Mouse (Mus musculus) limb, embryonic 15.5 days (tissue): ENCODE measurements around the gene Hcfc1r1. TPM values are rescaled to one million over a fixed set of nuclear protein-coding genes. Genes with fewer than 3 reads are reported as not detected.
A peak's percentile ranks its signal among the peaks of the same experiment; 100 is the strongest.

ENCODE experiments used
- ATAC-seq: fragments of 200-750 bp; cut with Nextera tagmentation; 2 replicates; pipeline ENCODE4 v1.8.0; 2017; ENCODE audit warnings: low read depth, moderate TSS enrichment; ENCODE audit not compliant: insufficient number of reproducible peaks, low FRiP score, low TSS enrichment
- H3K27ac ChIP-seq: fragments of 300-500 bp; sonication (generic); 2 replicates; pipeline ENCODE4 v1.5.1; 2015; ENCODE audit warnings: moderate library complexity, mild to moderate bottlenecking, inconsistent platforms
- H3K27me3 ChIP-seq: fragments of 300-500 bp; sonication (generic); 2 replicates; pipeline ENCODE4 v1.6.1; 2015; ENCODE audit warnings: inconsistent platforms
- H3K36me3 ChIP-seq: fragments of 300-500 bp; sonication (generic); 2 replicates; pipeline ENCODE4 v1.6.1; 2015; ENCODE audit warnings: inconsistent platforms
- H3K4me1 ChIP-seq: fragments of 300-500 bp; sonication (generic); 2 replicates; pipeline ENCODE4 v1.6.1; 2015; ENCODE audit warnings: inconsistent platforms
- H3K4me2 ChIP-seq: fragments of 300-500 bp; sonication (generic); 2 replicates; pipeline ENCODE4 v1.6.1; 2015; ENCODE audit warnings: mild to moderate bottlenecking, inconsistent platforms
- H3K4me3 ChIP-seq: fragments of 300-500 bp; sonication (generic); 2 replicates; pipeline ENCODE4 v1.5.1; 2015; ENCODE audit warnings: mild to moderate bottlenecking, inconsistent platforms
- H3K9ac ChIP-seq: fragments of 300-500 bp; sonication (generic); 2 replicates; pipeline ENCODE4 v1.6.1; 2015; ENCODE audit warnings: inconsistent platforms
- H3K9me3 ChIP-seq: fragments of 300-500 bp; sonication (generic); 2 replicates; pipeline ENCODE4 v1.6.1; 2016; ENCODE audit warnings: inconsistent platforms
- WGBS: fragments of 180-500 bp; shearing (Covaris S2); methylation state at CpG from one replicate; pipeline ENCODE4 v1.1.7; 2015; 5-methylcytosine and 5-hydroxymethylcytosine counted together
- polyA plus RNA-seq: library from polyadenylated mRNA; unstranded; fragments of >200 nt; fragmentation: Nextera tagmentation; extraction: Ambion mirVana; gene quantifications from 2 replicates; pipeline ENCODE4 v1.2.1, GENCODE M21; 2015

The Hcfc1r1 gene
- polyA plus RNA-seq, 1 experiment from 2014 or later = 84.2 TPM

DNA sequence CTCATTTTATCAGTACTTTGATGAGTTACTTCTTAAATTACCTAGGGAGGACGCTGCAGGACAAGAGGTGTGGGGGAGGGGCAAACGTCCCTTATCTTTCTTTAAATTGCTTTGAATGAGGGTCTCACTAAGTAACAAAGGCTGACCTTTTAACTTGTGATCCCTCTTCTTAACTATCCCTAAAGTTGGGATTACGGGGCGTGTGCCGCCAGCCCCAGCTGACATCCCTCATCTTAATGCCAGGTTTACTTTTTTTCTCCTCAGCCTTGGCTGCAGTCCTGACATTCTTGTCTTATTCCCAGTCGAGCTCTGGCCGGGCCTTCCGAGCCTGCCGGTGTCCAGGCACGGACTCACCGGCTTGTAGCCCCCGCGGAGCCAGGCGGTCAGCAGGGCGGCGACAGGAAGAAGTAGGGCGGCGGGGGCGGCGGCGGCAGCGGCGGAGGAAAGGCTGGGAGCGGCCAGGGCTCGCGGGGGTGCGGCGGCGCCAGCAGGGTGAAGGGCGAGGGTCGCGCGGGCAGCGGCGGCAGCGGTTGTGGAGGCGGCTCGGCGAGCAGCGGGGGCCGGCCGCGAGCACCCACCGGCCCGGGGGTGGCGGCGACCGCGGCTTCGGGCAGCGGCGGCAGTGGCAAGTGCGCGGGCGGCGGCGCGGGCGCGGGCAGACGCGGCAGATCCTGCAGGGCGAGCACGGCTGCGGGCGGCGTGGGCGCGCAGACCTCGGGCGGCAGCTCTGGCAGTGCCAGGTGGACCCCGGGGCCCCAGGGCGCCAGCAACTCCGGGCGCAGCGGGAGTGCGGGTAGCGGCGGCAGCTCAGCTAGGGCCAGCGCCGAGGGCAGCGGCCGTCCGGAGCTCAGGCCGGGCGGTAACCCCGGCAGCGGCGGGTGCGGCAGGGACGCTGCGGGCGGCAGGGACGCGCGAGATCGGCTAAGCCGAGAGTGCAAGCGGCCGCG, 26.0 kb downstream of the Hcfc1r1 start:
- WGBS = 1% methylated on average over 85 of the region's 101 CpGs
- Histone ChIP-seq H3K9me3 (no peaks in the 10 kb centered on the region), H3K4me3 (peak overlapping the region; percentile 60), H3K4me2 (peak overlapping the region; percentile 100), H3K9ac (peak overlapping the region; percentile 33), H3K27me3 (peaks cover 41% of the 10 kb centered on the region), H3K36me3 (no peaks in the 10 kb centered on the region), H3K4me1 (peaks cover 13% of the 10 kb centered on the region), H3K27ac (no peak overlapping the region)
- ATAC-seq = peak; percentile 35; the same call in 1 of the 2 replicates

DNA sequence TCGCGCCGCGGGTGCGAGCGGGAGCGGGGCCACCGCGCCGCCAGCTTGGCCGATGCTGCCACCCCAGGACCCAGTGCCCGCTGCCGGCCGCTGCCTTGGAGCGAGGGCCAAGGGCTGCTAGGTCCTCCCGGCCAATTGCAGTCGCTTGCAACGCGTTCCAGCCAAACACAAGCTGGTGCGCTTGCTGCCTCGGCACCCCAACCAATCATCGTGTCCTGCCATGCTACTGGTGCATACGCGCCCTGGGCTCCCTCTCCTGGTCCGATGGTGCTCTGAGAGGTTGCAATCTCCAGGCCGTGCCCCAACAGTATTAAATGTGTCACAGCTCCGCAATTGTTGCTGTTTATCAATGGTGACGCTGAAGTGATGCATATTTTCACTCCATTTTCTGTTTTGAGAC, 26.7 kb downstream of the Hcfc1r1 start:
- peak overlapping the region; percentile 100 for H3K4me2 ChIP-seq
- peak; percentile 85 for ATAC-seq
- H3K9me3 ChIP-seq = no peaks in the 10 kb centered on the region
- WGBS = under 1% methylated on average over 25 of the region's 28 CpGs
- H3K9ac ChIP-seq = peak overlapping the region; percentile 33; the same call in 1 of the 2 replicates
- no peak overlapping the region for H3K27ac ChIP-seq
- peak overlapping the region; percentile 60 for H3K4me3 ChIP-seq
- H3K27me3 ChIP-seq = peaks cover 41% of the 10 kb centered on the region
- H3K4me1 ChIP-seq = peaks cover 16% of the 10 kb centered on the region
- no peaks in the 10 kb centered on the region for H3K36me3 ChIP-seq

DNA sequence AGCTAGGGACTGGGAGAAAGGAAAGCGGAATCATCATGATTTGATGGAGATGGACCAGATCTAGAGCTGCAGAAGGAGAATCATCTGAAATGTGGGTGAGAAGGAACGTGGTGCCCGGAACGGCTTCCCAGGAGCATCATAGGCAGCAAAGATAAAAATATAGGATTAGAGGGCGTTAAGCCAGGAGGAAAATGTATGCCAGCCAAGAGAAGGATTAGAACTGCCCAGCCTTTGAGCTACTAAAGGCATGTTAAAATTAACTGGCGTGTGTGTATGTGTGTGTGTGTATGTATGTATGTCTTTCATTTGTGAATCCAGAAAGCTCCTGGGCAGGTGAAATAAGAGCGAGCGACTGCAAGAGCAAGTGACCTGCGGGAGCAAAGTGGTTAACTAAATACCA, 29.9 kb downstream of the Hcfc1r1 start:
- Histone ChIP-seq H3K4me3 (no peak overlapping the region), H3K4me1 (peaks cover 21% of the 10 kb centered on the region), H3K4me2 (no peak overlapping the region), H3K36me3 (no peaks in the 10 kb centered on the region), H3K27me3 (peaks cover 38% of the 10 kb centered on the region), H3K27ac (no peak overlapping the region), H3K9ac (no peak overlapping the region), H3K9me3 (no peaks in the 10 kb centered on the region)
- 86% methylated on average over 9 of the region's 9 CpGs for WGBS
- no peak for ATAC-seq

DNA sequence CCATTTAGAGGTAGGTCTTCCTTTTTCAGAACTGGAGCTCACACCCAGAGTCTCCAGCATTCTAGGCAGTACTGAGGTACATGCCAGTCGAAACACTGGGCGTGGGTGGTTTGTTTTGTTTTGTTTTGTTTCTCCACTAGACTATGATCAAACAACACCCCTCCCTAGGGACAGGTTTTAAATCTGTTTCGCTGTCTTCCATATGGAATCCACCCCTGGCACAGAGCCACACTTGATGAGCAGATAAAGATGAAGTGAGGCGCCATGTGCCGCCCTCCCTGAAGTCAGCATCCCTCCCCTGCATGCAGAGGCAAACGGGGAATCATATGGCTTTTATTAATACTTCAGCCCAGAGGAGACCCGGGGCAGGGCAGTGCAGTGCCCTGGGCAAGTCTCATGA, 31.3 kb downstream of the Hcfc1r1 start:
- no peaks in the 10 kb centered on the region for H3K36me3 ChIP-seq
- H3K27ac ChIP-seq = no peak overlapping the region; the same call in 1 of the 2 replicates
- peaks cover 15% of the 10 kb centered on the region for H3K4me1 ChIP-seq
- no peak overlapping the region for H3K4me3 ChIP-seq
- H3K9ac ChIP-seq = no peak overlapping the region
- WGBS = 22% methylated on average over 7 of the region's 7 CpGs
- no peak for ATAC-seq
- H3K27me3 ChIP-seq = peaks cover 24% of the 10 kb centered on the region
- H3K4me2 ChIP-seq = no peak overlapping the region
- no peaks in the 10 kb centered on the region for H3K9me3 ChIP-seq

DNA sequence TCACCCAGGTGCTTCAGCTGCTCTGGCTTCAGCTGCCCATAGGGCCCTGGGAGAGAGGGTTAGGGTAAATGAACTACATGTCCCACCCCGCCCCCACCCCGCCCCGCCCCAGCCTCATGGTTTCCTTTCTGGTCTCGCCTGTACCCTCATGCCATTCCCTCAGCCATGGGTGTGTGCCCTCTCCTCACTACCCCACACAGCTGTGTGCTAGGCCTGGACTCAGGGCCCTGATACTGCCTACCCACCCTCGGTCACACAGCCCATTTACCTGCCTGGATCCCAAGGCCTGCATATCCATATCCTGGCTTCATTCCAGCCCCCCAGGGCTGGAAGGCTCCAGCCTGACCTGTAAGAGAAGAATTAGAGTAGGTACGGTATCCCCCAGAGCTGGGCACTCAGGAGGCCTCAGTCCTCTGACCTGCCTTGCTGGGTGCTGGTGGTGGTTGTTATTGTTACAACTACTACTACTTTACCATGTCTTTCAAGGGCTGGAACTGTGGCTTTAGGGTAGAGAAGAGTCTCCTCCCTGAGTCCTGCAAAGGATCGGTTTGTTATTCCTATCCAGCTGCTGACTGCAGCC, 32.2 kb downstream of the Hcfc1r1 start:
- no peak overlapping the region for H3K9ac ChIP-seq
- no peaks in the 10 kb centered on the region for H3K36me3 ChIP-seq
- WGBS = 72% methylated on average over 7 of the region's 7 CpGs
- H3K9me3 ChIP-seq = no peaks in the 10 kb centered on the region
- peaks cover 8% of the 10 kb centered on the region for H3K4me1 ChIP-seq
- no peak overlapping the region for H3K4me3 ChIP-seq
- H3K27me3 ChIP-seq = peaks cover 16% of the 10 kb centered on the region
- no peak overlapping the region for H3K27ac ChIP-seq
- ATAC-seq = 0 out of 2 replicates have a peak, but pooled peaks have one; percentile 31
- no peak overlapping the region for H3K4me2 ChIP-seq

DNA sequence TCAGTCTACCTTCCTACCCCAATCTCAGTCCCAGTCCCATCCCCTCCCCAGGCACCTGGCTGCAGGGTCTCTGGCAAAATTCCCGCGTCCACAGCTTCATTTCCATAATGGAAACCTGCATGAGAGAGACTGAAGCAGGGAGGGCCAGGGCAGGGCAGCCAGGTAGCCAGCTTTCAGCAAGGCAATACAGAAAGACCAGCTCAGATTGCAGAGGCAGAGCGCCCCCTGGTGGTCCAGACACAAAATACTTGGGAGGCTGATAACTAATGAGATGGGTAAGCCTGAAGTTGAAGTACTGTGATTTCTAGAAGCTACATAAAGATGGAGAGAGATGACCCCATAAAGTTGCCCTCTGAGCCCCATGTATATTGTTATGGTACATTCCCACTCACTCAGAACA, 32.8 kb downstream of the Hcfc1r1 start:
- ATAC-seq = no peak
- 6% methylated on average over 3 of the region's 3 CpGs for WGBS
- Histone ChIP-seq H3K9ac (no peak overlapping the region), H3K27me3 (peaks cover 10% of the 10 kb centered on the region; the same call in 1 of the 2 replicates), H3K4me1 (peaks cover 8% of the 10 kb centered on the region), H3K27ac (no peak overlapping the region), H3K36me3 (no peaks in the 10 kb centered on the region), H3K4me3 (no peak overlapping the region), H3K4me2 (no peak overlapping the region), H3K9me3 (no peaks in the 10 kb centered on the region)

DNA sequence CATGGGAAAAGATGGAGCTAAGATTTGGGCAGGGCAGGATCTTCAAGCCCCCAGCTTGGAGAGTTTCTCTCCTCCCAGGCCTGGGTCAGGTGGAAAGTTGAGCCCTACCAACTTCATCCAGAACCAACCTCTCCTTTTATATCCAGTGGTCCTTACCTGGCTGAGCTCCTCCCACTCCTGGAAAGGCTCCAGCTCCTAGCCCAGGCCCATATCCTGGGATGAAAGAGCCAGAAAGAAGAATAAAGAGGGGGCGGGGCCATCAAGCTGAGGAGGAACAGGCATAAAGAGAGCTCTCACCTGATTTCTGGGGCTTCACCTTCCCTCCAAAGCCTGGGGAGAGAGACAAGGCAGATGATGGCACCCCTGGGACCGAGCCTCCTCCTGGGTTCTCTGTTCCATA, 43.6 kb downstream of the Hcfc1r1 start:
- Histone ChIP-seq H3K4me3 (no peak overlapping the region), H3K4me1 (0 out of 2 replicates have a peak, but pooled peaks cover 3% of the 10 kb centered on the region)
- ATAC-seq = no peak

DNA sequence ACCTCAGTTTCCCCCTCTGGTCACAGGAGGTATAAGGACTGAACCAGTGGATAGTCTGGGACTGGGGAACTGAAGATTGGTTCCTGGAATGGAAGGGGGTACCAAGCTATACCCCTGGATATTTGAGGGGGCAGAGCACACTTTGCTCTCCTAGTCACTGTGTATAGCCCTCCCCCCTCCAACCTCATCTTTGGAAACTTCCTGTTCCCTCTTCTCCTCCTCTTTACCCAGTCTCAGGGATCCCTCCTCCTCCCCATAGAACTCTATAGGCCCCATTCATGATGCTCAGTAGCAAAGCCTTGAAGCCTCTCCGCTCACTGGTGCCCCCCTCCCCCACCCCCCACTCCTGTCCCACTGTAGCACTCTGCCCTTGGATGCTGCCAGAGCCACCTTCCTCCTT, 46.1 kb downstream of the Hcfc1r1 start:
- no peak for ATAC-seq
- no peaks in the 10 kb centered on the region for H3K36me3 ChIP-seq
- no peaks in the 10 kb centered on the region for H3K9me3 ChIP-seq
- H3K4me2 ChIP-seq = no peak overlapping the region
- H3K27me3 ChIP-seq = 0 out of 2 replicates have a peak, but pooled peaks cover 2% of the 10 kb centered on the region
- no peak overlapping the region for H3K9ac ChIP-seq
- WGBS = 20% methylated on average over 1 of the region's 1 CpGs
- no peak overlapping the region for H3K27ac ChIP-seq
- no peak overlapping the region for H3K4me3 ChIP-seq
- 0 out of 2 replicates have a peak, but pooled peaks cover 3% of the 10 kb centered on the region for H3K4me1 ChIP-seq

More for the DNA sequence above, 43.6 kb downstream of the Hcfc1r1 start:
- Histone ChIP-seq H3K27ac (no peak overlapping the region), H3K9ac (no peak overlapping the region), H3K9me3 (no peaks in the 10 kb centered on the region), H3K27me3 (0 out of 2 replicates have a peak, but pooled peaks cover 2% of the 10 kb centered on the region), H3K36me3 (no peaks in the 10 kb centered on the region), H3K4me2 (no peak overlapping the region)
- 59% methylated on average over 2 of the region's 2 CpGs for WGBS

DNA sequence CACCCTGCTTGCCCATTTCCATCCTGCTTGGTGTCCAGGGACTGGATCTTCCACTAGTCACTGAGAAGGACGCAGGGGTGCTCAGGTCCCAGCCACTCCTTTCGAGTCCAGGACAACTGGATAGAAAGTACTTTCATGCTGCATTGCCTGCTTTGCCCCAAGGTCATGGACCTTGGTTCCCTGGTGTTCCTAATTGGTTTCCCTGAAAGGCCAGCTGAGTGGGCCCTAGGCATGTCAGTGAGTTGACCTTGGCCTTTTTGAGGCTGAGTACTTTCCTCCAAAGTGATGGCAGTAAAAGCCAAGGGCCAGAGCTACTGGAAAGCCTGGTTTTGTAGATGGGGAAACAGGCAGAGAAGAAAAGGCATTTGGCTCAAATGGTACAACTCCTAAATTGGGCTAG, 48.5 kb downstream of the Hcfc1r1 start:
- no peak overlapping the region for H3K9ac ChIP-seq
- peaks cover 12% of the 10 kb centered on the region for H3K4me1 ChIP-seq
- no peaks in the 10 kb centered on the region for H3K9me3 ChIP-seq
- 85% methylated on average over 2 of the region's 2 CpGs for WGBS
- H3K4me2 ChIP-seq = no peak overlapping the region
- peak overlapping the region; percentile 24; the same call in 1 of the 2 replicates for H3K27ac ChIP-seq
- H3K4me3 ChIP-seq = no peak overlapping the region
- 0 out of 2 replicates have a peak, but pooled peaks cover 2% of the 10 kb centered on the region for H3K27me3 ChIP-seq
- no peak for ATAC-seq
- no peaks in the 10 kb centered on the region for H3K36me3 ChIP-seq

DNA sequence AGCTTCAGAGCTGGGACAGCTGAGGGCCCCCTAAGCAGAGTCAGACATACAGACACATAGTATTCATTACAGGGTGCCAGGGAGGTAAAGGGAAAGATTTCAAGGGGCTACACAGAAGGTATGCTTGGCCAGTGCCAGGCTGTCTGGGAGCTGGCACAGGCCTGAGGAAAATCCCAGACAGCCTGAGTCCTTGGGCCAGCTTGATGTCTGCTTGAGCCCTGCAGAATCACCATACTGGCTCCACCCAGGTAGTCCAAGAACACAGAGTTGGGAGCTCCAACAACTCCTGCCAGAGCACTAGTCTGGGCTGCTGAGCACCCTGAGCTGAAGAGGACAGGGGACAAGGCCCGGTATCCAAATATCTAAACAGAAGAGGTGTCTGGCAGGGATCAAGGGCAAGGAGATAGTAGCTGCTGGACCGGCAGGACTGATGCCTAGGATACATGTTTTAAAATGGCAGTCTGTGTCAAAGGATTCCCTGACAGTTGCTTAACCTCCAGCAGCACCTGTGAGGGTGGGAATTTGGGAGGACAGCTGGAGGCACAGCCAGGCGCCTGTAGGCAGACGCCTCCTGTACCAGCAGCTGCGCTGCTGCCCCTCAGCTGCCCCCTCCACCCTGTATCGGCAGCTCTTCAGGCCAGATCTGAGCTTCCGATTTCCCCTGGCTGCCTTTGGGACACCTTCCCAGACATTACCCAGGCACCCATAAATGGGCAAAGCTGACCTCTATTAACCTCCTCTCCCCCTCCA, 49.2 kb downstream of the Hcfc1r1 start, which contains the start of gene 1520401A03Rik:
1520401A03Rik (minus strand) TSS at position 408 of the 750 bp plus-strand sequence.
- Histone ChIP-seq H3K27me3 (0 out of 2 replicates have a peak, but pooled peaks cover 2% of the 10 kb centered on the region), H3K27ac (peak within 1 kb of the TSS; percentile 24; the same call in 1 of the 2 replicates), H3K9me3 (no peaks in the 10 kb centered on the region), H3K4me1 (peaks cover 16% of the 10 kb centered on the region), H3K4me2 (no peak within 1 kb of the TSS), H3K4me3 (no peak within 1 kb of the TSS), H3K36me3 (no peaks in the 10 kb centered on the region), H3K9ac (no peak within 1 kb of the TSS)
- no peak for ATAC-seq
- 59% methylated on average over 7 of the region's 7 CpGs for WGBS
